Mouse (Mus musculus) heart, adult 8-10 months (tissue): ENCODE results near the gene Olfr1028. TPM values are rescaled to one million over a fixed set of nuclear protein-coding genes. Genes with fewer than 3 reads are reported as not detected.

ENCODE experiments used
- DNase-seq: peaks from one replicate; pipeline ENCODE4 v3.0.0; 2022; ENCODE audit warnings: low spot score
- total RNA-seq, 4 experiments: library from RNA; stranded (reverse); gene quantifications; 2 replicates each; pipeline ENCODE4 v1.2.4; 2022

Gene Olfr1028
- total RNA-seq: not detected

- DNase-seq: no peak
These were observed at the start of gene Olfr1028 for GRCm38 (mm10) chr2:85950137-85950536. Gene Olfr1028, plus strand, starts transcription at chr2:85950437.

- no peak for DNase-seq
These were observed 45.3 kb upstream of the Olfr1028 start, which contains the start of gene Olfr1024 for GRCm38 (mm10) chr2:85904952-85905351. Gene Olfr1024, minus strand, starts transcription at chr2:85905052.

GRCm38 (mm10) chr2:85913197-85913596, 37.0 kb upstream of the Olfr1028 start:
- no peak for DNase-seq

GRCm38 (mm10) chr2:85914893-85915292, 35.3 kb upstream of the Olfr1028 start, which contains the start of gene Olfr1025-ps1:
Gene Olfr1025-ps1, plus strand, starts transcription at chr2:85915193.
- no peak for DNase-seq

GRCm38 (mm10) chr2:85921258-85921657, 29.0 kb upstream of the Olfr1028 start, which contains the start of gene Olfr1026:
Gene Olfr1026, plus strand, starts transcription at chr2:85921558.
- DNase-seq: no peak

- no peak for DNase-seq
These were observed 23.4 kb downstream of the Olfr1028 start, which contains the start of gene Olfr1029 for GRCm38 (mm10) chr2:85973595-85973994. Gene Olfr1029, plus strand, starts transcription at chr2:85973895.

- no peak for DNase-seq
These were observed 28.7 kb downstream of the Olfr1028 start, which contains the start of gene Olfr1030 for GRCm38 (mm10) chr2:85978976-85979375. Gene Olfr1030, plus strand, starts transcription at chr2:85979276.

GRCm38 (mm10) chr2:85990004-85990403, 39.8 kb downstream of the Olfr1028 start, which contains the start of gene Olfr1031:
Gene Olfr1031, plus strand, starts transcription at chr2:85990304.
- no peak for DNase-seq

Other genes starting within 250 kb of the Olfr1028 start
- not detected for gene Olfr1009, start 235.0 kb upstream of the Olfr1028 start, total RNA-seq
- gene Olfr1012, start 187.7 kb upstream of the Olfr1028 start, total RNA-seq: not detected
- gene Olfr1013, start 183.3 kb upstream of the Olfr1028 start, total RNA-seq: not detected
- gene Olfr1014, start 177.7 kb upstream of the Olfr1028 start, total RNA-seq: not detected
- gene Olfr1015, start 168.4 kb upstream of the Olfr1028 start, total RNA-seq: not detected
- not detected for gene Olfr1016, start 147.9 kb upstream of the Olfr1028 start, total RNA-seq
- gene Olfr1018, start 132.0 kb upstream of the Olfr1028 start, total RNA-seq: not detected
- gene Olfr1019, start 105.0 kb upstream of the Olfr1028 start, total RNA-seq: not detected
- not detected for gene Olfr1020, start 103.4 kb upstream of the Olfr1028 start, total RNA-seq
- gene Olfr1022, start 81.8 kb upstream of the Olfr1028 start, total RNA-seq: not detected
- not detected for gene Olfr1023, start 64.8 kb upstream of the Olfr1028 start, total RNA-seq
- not detected for gene Olfr1024, start 45.4 kb upstream of the Olfr1028 start, total RNA-seq
- gene Olfr1025-ps1, start 35.2 kb upstream of the Olfr1028 start, total RNA-seq: not detected
- gene Olfr1026, start 28.9 kb upstream of the Olfr1028 start, total RNA-seq: not detected
- not detected for gene Olfr1029, start 23.5 kb downstream of the Olfr1028 start, total RNA-seq
- not detected for gene Olfr1030, start 28.8 kb downstream of the Olfr1028 start, total RNA-seq
- not detected for gene Olfr1031, start 39.9 kb downstream of the Olfr1028 start, total RNA-seq
- gene Olfr1032, start 55.1 kb downstream of the Olfr1028 start, total RNA-seq: not detected
- 1 to 10 TPM; 2.0 to 5.0 (median 3.4) TPM for gene Olfr1033, start 70.2 kb downstream of the Olfr1028 start, total RNA-seq
- gene Olfr1034, start 95.4 kb downstream of the Olfr1028 start, total RNA-seq: under 1 TPM; 0.19 to 0.28 (median 0.24) TPM
- not detected for gene Olfr1036, start 123.6 kb downstream of the Olfr1028 start, total RNA-seq
- not detected for gene Olfr1037, start 136.9 kb downstream of the Olfr1028 start, total RNA-seq
- not detected for gene Olfr1039, start 185.5 kb downstream of the Olfr1028 start, total RNA-seq
- gene Olfr1040, start 196.3 kb downstream of the Olfr1028 start, total RNA-seq: not detected
- gene Olfr1042, start 211.4 kb downstream of the Olfr1028 start, total RNA-seq: not detected
- not detected for gene Olfr1043, start 217.1 kb downstream of the Olfr1028 start, total RNA-seq
- not detected for gene Olfr1044, start 227.4 kb downstream of the Olfr1028 start, total RNA-seq
- gene Olfr52, start 235.2 kb downstream of the Olfr1028 start, total RNA-seq: not detected